Mouse (Mus musculus) erythroblast, embryonic 14.5 days (primary cell): ENCODE results near the gene Ppfia2. TPM values are rescaled to one million over a fixed set of nuclear protein-coding genes. Genes with fewer than 3 reads are reported as not detected.

Experiments
- H3K27me3 ChIP-seq: 2 replicates; pipeline ENCODE4 v1.6.1; 2012; ENCODE audit warnings: inconsistent platforms; ENCODE audit not compliant: control insufficient read depth
- H3K36me3 ChIP-seq: 2 replicates; pipeline ENCODE4 v1.6.1; 2012; ENCODE audit warnings: mild to moderate bottlenecking, inconsistent platforms; ENCODE audit not compliant: control insufficient read depth
- H3K4me1 ChIP-seq: 2 replicates; pipeline ENCODE4 v1.6.1; 2012; ENCODE audit warnings: inconsistent platforms; ENCODE audit not compliant: control insufficient read depth
- H3K4me3 ChIP-seq: replicated peaks from 2 replicates; pipeline ENCODE3; 2012; ENCODE audit warnings: moderate library complexity, mild to moderate bottlenecking, inconsistent platforms
- H3K9me3 ChIP-seq: 2 replicates; pipeline ENCODE4 v1.6.1; 2012; ENCODE audit warnings: low read length, inconsistent platforms, mixed read lengths; ENCODE audit not compliant: control insufficient read depth
- GATA1 ChIP-seq: IDR thresholded peaks from 2 replicates; pipeline ENCODE4 v1.6.1; 2012; ENCODE audit warnings: low read length, inconsistent platforms, mixed read lengths
- TAL1 ChIP-seq: IDR thresholded peaks from 3 replicates; pipeline ENCODE4 v1.6.1; 2012; ENCODE audit warnings: low read length, inconsistent platforms, mixed read lengths
- polyA plus RNA-seq: library from polyadenylated mRNA; stranded (reverse); fragments of >175 nt; gene quantifications from 2 replicates; pipeline ENCODE4 v1.2.3, GENCODE M21; 2012

Gene Ppfia2
- polyA plus RNA-seq, 1 experiment, result not detected

DNA sequence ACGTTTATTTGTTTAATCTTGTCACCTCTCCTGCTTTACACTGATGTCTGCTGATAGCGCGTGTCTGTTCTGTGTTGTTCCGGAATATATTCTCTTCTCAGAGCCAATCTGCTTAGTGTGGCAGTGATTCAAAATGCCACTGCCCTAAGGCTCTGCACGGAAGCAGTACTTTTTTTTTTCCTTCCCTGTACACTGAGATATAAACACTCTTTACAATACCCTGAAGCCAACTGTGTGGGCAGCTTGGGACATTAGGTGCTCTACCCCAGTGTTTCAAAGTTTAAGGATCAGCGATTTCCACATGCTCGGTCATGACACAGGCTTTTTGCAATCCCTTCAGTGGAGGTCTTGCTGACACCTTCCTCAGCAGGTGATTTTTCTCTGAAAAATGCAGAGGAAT is 163.8 kb downstream of the Ppfia2 start:
- Histone ChIP-seq H3K27me3 (no peaks in the 10 kb centered on the region), H3K36me3 (no peaks in the 10 kb centered on the region), H3K9me3 (peaks cover 2% of the 10 kb centered on the region), H3K4me3 (no peak overlapping the region), H3K4me1 (no peaks in the 10 kb centered on the region)
- TF ChIP-seq GATA1 (no peak), TAL1 (no peak)

DNA sequence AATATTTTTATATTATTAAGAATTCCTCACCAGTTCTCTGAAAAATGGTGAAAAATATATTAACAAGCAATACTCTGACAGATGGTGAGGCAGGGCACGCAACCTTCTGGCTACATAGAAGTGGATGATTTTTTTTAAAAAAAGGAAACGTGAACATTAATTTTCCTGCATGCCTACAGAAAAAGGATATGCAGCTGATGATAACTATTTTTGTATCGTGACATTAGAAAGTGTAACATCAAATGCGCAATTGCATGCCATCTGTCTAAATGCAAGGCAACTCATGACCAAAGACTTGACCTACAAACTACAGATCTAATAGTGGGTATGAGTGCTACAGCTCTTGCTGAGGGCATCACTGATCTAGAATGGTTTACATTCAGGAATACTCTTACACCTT is 182.1 kb downstream of the Ppfia2 start:
- TF ChIP-seq GATA1 (no peak), TAL1 (no peak)
- no peaks in the 10 kb centered on the region for H3K36me3 ChIP-seq
- no peaks in the 10 kb centered on the region for H3K4me1 ChIP-seq
- H3K9me3 ChIP-seq, result no peaks in the 10 kb centered on the region; the same call in 1 of the 2 replicates
- no peak overlapping the region for H3K4me3 ChIP-seq
- H3K27me3 ChIP-seq, result no peaks in the 10 kb centered on the region

DNA sequence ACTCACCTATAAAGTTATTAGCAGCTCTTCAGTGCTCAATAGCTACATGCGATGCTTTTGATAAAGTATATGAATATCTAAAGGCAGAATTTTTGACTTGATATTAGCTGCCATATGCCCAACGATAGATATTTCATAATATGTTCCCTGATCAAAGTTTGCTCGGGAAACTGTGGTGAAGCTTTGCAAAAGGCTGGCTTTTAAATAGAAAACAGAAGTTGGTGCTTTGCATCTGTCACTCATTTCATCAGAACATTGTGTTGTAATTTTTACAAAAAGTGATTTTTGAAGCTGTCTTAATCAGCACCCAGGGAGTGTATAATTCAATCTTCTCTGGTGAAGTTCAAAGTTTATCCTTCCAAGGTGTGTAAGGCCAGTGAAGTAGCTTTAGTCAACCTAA is 195.1 kb downstream of the Ppfia2 start:
- no peak for TF ChIP-seq TAL1
- no peak for TF ChIP-seq GATA1
- Histone ChIP-seq H3K36me3 (no peaks in the 10 kb centered on the region), H3K4me1 (no peaks in the 10 kb centered on the region), H3K9me3 (peaks cover 9% of the 10 kb centered on the region), H3K4me3 (no peak overlapping the region), H3K27me3 (no peaks in the 10 kb centered on the region)

- Histone ChIP-seq H3K4me1 (no peaks in the 10 kb centered on the region), H3K9me3 (peaks cover 10% of the 10 kb centered on the region), H3K36me3 (no peaks in the 10 kb centered on the region), H3K27me3 (no peaks in the 10 kb centered on the region), H3K4me3 (no peak overlapping the region)
- TF ChIP-seq GATA1 (no peak), TAL1 (no peak)
Observed at GRCm38 (mm10) chr10:106670170-106670569, 200.0 kb downstream of the Ppfia2 start.

DNA sequence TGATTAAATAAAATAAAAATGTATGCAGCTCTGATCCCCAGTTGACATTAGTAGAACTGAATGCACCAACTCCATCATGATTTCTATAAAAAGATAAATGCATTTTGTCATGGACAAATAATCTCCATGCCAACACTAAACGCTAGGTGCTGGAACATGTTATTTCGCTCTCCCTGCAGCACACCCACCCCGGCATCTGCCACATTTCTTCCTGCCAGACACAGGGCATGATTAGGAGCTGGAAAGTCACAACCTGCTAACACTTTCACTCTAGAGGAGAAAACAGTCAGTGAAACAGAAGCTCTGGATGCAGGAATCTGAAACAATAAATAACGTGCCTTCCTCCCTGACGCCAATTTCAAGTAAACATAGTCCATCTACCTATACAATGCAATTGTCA is 211.3 kb downstream of the Ppfia2 start:
- H3K4me3 ChIP-seq, result no peak overlapping the region
- H3K9me3 ChIP-seq, result no peaks in the 10 kb centered on the region; the same call in 1 of the 2 replicates
- no peak for TF ChIP-seq TAL1
- no peak for TF ChIP-seq GATA1
- H3K36me3 ChIP-seq, result no peaks in the 10 kb centered on the region
- no peaks in the 10 kb centered on the region for H3K27me3 ChIP-seq
- H3K4me1 ChIP-seq, result no peaks in the 10 kb centered on the region

DNA sequence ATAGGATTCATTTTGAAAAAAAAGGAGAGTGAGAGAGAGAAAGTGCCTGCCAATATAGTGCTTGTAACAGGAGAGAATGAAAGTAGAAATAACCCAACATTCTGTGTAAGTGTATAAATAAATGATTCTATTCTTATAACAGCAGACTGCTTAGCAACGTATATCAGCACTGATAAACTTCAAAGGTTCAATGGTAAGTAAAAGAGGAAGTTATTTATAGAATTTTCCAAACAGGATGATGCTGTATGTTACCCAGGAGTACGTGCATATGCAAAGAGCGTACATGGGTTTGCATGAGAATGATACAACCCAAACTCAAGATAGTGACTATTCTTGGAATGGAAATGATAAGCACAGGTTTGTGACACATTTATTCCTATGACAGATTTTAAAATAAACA is 215.4 kb downstream of the Ppfia2 start:
- no peak for TF ChIP-seq TAL1
- no peak for TF ChIP-seq GATA1
- Histone ChIP-seq H3K27me3 (no peaks in the 10 kb centered on the region), H3K9me3 (no peaks in the 10 kb centered on the region), H3K4me1 (no peaks in the 10 kb centered on the region), H3K4me3 (no peak overlapping the region), H3K36me3 (no peaks in the 10 kb centered on the region)

DNA sequence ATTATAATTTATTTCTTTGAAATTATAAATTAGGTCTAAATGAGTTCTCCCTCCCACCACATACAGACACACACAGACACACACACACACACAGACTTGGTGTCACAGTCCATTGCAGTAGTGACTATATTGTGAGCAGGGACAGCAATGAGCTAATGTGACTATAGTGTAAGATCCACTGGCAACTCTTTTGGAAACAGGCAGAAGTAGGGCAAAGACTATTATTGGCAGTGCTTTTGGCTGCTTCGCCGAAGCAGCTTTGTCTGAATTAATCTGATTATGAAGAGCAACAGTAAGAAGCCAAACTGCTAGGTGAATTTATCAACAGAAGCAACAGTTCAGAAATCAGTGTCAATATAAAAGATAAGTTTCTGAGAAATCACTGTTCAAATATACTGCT is 249.8 kb downstream of the Ppfia2 start:
- Histone ChIP-seq H3K27me3 (no peaks in the 10 kb centered on the region), H3K4me3 (no peak overlapping the region), H3K9me3 (no peaks in the 10 kb centered on the region), H3K36me3 (no peaks in the 10 kb centered on the region), H3K4me1 (no peaks in the 10 kb centered on the region)
- TF ChIP-seq GATA1 (no peak), TAL1 (no peak)

DNA sequence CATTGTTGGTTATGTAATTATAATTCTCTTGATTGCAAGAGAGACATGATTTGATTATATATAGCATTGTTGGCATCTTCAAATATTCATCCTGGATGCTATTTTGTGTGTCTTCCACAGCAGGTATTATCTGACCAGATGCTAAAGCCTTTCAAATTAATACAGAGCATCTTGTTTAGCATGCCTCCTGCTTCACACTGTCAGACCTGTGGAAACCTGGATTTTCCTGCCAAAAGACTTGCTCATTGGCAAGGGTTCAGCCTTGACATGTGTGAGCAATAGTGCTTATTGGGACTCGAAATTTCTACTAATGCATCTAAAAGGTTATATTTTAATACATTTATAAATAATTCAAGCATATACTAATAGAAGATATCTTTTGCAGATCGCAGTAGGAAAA is 262.1 kb downstream of the Ppfia2 start:
- H3K4me1 ChIP-seq, result no peaks in the 10 kb centered on the region
- no peak overlapping the region for H3K4me3 ChIP-seq
- TF ChIP-seq TAL1 (no peak), GATA1 (no peak)
- H3K27me3 ChIP-seq, result no peaks in the 10 kb centered on the region
- H3K9me3 ChIP-seq, result peaks cover 2% of the 10 kb centered on the region; the same call in 1 of the 2 replicates
- H3K36me3 ChIP-seq, result no peaks in the 10 kb centered on the region

DNA sequence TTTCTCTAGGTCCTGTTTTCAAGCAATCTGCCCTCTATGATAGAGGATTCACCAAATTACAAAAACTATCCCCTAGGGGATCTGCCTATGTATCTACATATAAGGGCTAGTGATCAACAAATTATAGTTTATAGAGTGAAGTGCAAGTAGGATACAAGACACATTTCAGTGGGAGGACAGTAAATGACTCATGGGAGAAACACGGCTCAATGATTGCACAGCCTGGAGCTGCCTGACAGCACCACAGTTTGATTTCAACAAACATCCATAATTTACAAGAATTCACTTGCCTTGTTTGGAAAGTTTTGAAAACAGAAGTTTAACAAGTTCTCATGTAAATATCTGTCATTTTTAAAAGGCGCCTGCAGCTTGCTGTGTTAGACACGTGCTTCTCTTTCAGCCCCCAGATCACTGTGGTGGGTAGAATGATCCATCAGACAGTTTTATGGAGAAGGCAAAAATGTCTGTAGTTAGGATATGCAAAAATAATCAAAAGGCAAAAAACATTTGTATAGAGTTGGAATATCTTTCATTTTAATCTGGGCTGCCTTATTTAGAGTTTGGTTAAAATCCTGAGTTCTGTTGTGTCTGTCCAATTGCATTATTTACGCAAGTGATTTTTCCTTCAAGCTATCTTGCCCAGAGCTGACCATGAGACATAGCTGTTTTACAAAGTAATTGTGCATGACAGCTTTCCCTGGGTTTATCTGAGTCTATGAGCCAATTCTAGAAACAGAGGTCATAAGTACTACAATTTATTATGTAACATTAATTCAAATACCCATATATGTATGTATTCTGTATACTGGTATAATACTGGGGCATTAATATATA is 266.3 kb downstream of the Ppfia2 start:
- TF ChIP-seq GATA1, result no peak
- TF ChIP-seq TAL1, result no peak
- no peak overlapping the region for H3K4me3 ChIP-seq
- no peaks in the 10 kb centered on the region for H3K36me3 ChIP-seq
- peaks cover 2% of the 10 kb centered on the region; the same call in 1 of the 2 replicates for H3K9me3 ChIP-seq
- H3K4me1 ChIP-seq, result no peaks in the 10 kb centered on the region
- no peaks in the 10 kb centered on the region for H3K27me3 ChIP-seq
